Mouse (Mus musculus): ENCODE measurements around the gene Srebf1. TPM values are rescaled to one million over a fixed set of nuclear protein-coding genes. Genes with fewer than 3 reads are reported as not detected.

Srebf1 gene
- polyA plus RNA-seq, 1 experiment from 2014 or later = 61.9 TPM

DNA sequence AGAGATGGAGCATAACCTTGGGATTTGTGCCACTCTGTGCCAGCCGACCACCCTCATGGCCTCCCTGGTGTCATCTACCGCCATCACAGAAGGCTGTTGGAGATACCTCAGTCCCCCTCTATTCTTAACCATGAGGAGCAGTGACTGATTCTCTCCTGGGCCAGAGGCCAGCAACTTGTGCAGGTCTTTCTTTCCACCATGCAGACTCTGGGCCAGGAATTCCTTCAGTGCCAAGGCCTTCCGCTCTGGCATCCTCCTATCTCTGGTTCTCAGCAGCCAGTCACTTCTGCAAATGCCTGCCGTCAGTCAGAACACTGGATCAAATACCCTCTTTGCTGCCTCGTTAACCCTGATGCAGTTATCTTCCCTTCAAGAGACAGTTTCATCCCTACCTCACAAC is 31.9 kb upstream of the Srebf1 start:
- no peak overlapping the region for H3K27ac ChIP-seq
- no peak overlapping the region for H3K4me2 ChIP-seq
- peaks cover 44% of the 10 kb centered on the region for H3K36me3 ChIP-seq

GRCm38 (mm10) chr11:60253546-60253945 is 31.2 kb upstream of the Srebf1 start:
- Histone ChIP-seq H3K4me3 (no peak overlapping the region), H3K36me3 (peaks cover 41% of the 10 kb centered on the region), H3K4me1 (peaks cover 18% of the 10 kb centered on the region), H3K9me3 (no peaks in the 10 kb centered on the region), H3K27ac (no peak overlapping the region), H3K9ac (no peak overlapping the region), H3K4me2 (no peak overlapping the region), H3K27me3 (no peaks in the 10 kb centered on the region)
- no peak for ATAC-seq (ENCODE audit: insufficient number of reproducible peaks, insufficient read depth, low FRiP score, low TSS enrichment, low read depth)
- WGBS = 93% methylated on average over 2 of the region's 2 CpGs

More for the DNA sequence above, 31.9 kb upstream of the Srebf1 start:
- Histone ChIP-seq H3K27me3 (no peaks in the 10 kb centered on the region), H3K9me3 (no peaks in the 10 kb centered on the region), H3K4me1 (peaks cover 12% of the 10 kb centered on the region; the same call in 1 of the 2 replicates), H3K4me3 (no peak overlapping the region), H3K9ac (no peak overlapping the region)
- 84% methylated on average over 5 of the region's 5 CpGs for WGBS
- no peak for ATAC-seq (ENCODE audit: insufficient number of reproducible peaks, insufficient read depth, low FRiP score, low TSS enrichment, low read depth)

DNA sequence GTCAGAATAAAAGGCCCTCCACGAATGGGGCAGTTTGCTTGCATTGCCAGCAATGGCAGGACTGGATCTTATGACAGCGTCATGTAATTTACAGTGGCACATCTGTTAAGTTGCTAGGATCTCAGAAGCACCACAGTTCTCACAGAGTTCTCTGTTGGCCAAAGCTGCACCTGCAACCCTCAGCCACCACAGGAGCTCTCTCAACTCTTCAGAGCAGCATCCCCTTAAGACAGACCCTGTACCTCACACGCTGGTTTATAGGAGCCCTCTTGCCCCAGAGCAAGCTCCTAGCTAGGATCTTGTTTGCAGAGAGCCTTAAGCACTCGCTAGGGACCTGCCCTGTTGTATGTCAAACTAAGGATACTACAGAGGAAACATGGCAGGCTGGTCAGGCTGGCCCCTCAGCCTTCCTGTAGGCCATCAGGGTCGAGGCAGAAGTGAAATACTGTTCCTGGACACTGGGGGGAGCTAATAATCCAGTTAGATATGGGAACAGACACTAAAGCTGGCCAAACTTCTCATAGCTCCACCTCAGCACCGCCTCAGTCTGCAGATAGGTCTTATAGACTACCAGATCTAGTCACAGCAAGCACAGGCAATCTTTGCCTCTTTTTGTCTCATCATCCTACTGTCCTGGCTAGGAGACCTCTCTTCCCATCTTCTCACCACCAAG is 28.7 kb upstream of the Srebf1 start:
- Histone ChIP-seq H3K36me3 (peaks cover 26% of the 10 kb centered on the region), H3K4me2 (no peak overlapping the region), H3K9me3 (no peaks in the 10 kb centered on the region), H3K9ac (no peak overlapping the region), H3K27ac (no peak overlapping the region), H3K4me1 (peaks cover 20% of the 10 kb centered on the region), H3K27me3 (no peaks in the 10 kb centered on the region), H3K4me3 (no peak overlapping the region)
- WGBS = 57% methylated on average over 6 of the region's 6 CpGs
- no peak for ATAC-seq (ENCODE audit: insufficient number of reproducible peaks, insufficient read depth, low FRiP score, low TSS enrichment, low read depth)

GRCm38 (mm10) chr11:60249885-60250284 is 27.5 kb upstream of the Srebf1 start:
- no peak overlapping the region for H3K9ac ChIP-seq
- no peaks in the 10 kb centered on the region for H3K9me3 ChIP-seq
- H3K4me3 ChIP-seq = no peak overlapping the region
- no peak for ATAC-seq (ENCODE audit: insufficient number of reproducible peaks, insufficient read depth, low FRiP score, low TSS enrichment, low read depth)
- 72% methylated on average over 2 of the region's 2 CpGs for WGBS
- H3K27ac ChIP-seq = no peak overlapping the region
- H3K27me3 ChIP-seq = no peaks in the 10 kb centered on the region
- H3K4me2 ChIP-seq = no peak overlapping the region
- H3K36me3 ChIP-seq = peaks cover 26% of the 10 kb centered on the region
- peaks cover 18% of the 10 kb centered on the region for H3K4me1 ChIP-seq

DNA sequence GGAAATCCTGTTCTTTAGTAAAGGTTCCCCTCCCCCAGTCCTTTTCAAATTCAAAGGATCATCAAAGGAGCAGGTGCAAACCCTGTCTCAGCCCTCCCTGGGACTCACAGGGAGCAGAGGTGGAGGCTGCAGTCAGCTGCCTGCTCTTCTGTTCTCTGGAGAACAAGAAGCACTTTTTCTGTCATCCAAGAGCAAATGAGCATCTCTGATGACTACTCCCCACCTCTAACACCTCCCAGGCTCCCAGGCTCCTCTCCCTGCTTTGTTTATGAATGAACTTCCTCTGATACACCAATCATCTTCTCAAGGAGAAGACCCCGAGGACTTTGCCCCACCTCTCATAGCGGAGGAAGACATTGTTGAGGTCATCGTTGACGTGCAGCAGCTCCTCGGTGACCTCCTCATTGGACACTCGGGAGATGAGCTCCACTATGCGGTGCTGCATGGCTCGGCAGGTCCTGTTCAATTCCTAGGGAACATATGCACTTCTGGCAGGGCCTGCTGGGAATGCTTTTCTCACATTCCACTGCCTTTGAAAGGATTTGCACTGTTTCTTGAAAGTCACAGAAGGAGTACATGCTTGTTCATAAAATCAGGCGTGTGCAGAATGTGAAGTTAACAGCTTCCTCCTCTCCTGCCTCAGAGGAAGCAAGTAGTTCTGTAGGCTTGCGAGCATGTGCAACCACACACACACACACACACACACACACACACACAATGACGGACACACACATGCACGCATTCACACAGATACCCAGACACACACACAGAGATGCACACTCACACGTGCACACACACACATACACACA is 26.4 kb upstream of the Srebf1 start:
- no peak overlapping the region for H3K4me2 ChIP-seq
- H3K36me3 ChIP-seq = peaks cover 22% of the 10 kb centered on the region; the same call in 1 of the 2 replicates
- H3K9me3 ChIP-seq = no peaks in the 10 kb centered on the region
- H3K27me3 ChIP-seq = no peaks in the 10 kb centered on the region
- H3K4me1 ChIP-seq = peaks cover 18% of the 10 kb centered on the region
- H3K9ac ChIP-seq = no peak overlapping the region
- WGBS = 51% methylated on average over 13 of the region's 13 CpGs
- H3K4me3 ChIP-seq = no peak overlapping the region
- H3K27ac ChIP-seq = peak overlapping the region; percentile 39; the same call in 1 of the 2 replicates
- no peak for ATAC-seq (ENCODE audit: insufficient number of reproducible peaks, insufficient read depth, low FRiP score, low TSS enrichment, low read depth)

DNA sequence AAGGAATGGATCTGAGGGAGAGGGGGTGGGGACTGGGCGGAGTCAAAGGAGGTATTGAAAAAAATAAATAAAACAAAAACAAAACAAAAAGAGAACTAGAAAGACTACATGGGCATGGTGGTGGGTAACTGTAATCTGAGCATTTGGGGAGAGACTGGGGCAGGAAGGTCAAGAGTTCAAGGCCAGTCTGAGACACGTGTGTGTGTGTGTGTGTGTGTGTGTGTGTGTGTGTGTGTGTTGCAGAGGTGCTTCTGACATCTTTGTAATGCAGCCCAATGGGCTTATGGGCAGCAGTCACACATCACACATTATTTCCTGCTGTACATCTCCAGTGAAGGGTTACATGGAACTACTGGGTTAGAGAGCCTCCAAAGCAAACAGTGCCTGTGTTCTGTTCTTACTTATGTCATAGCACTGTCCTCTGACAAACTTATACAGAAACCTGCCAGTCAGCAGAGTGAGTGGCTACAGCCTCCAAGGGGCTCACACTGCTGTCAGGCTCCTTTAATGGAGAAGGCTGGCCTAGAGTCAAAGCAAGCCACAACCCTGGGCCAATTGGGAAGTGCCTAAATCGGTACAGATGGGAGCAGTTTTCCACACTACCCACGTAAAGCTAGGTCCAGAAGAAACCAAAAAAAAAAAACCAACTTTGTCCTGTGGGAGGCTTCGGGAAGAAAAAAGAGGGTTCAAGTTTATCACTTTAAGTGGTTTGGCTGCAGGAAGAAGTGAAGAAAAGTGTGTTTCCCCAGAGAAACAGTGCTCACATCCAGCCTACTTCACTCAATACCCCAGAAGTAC is 25.6 kb upstream of the Srebf1 start:
- 39% methylated on average over 5 of the region's 5 CpGs for WGBS
- H3K4me1 ChIP-seq = peaks cover 18% of the 10 kb centered on the region
- H3K27ac ChIP-seq = peak overlapping the region; percentile 39; the same call in 1 of the 2 replicates
- no peak overlapping the region for H3K4me2 ChIP-seq
- no peak for ATAC-seq (ENCODE audit: insufficient number of reproducible peaks, insufficient read depth, low FRiP score, low TSS enrichment, low read depth)
- no peak overlapping the region for H3K9ac ChIP-seq
- no peaks in the 10 kb centered on the region for H3K9me3 ChIP-seq
- no peaks in the 10 kb centered on the region for H3K27me3 ChIP-seq
- H3K36me3 ChIP-seq = peaks cover 19% of the 10 kb centered on the region; the same call in 1 of the 2 replicates
- H3K4me3 ChIP-seq = no peak overlapping the region

- Histone ChIP-seq H3K4me3 (no peak overlapping the region), H3K9me3 (no peaks in the 10 kb centered on the region), H3K9ac (no peak overlapping the region), H3K27me3 (no peaks in the 10 kb centered on the region), H3K4me1 (peaks cover 18% of the 10 kb centered on the region), H3K4me2 (no peak overlapping the region), H3K27ac (no peak overlapping the region), H3K36me3 (peaks cover 25% of the 10 kb centered on the region)
- ATAC-seq (ENCODE audit: insufficient number of reproducible peaks, insufficient read depth, low FRiP score, low TSS enrichment, low read depth) = no peak
These were observed 23.7 kb upstream of the Srebf1 start for GRCm38 (mm10) chr11:60246077-60246476.

GRCm38 (mm10) chr11:60244503-60245143 is 22.2 kb upstream of the Srebf1 start:
- no peak overlapping the region for H3K4me2 ChIP-seq
- H3K27ac ChIP-seq = no peak overlapping the region
- H3K9me3 ChIP-seq = no peaks in the 10 kb centered on the region
- ATAC-seq (ENCODE audit: insufficient number of reproducible peaks, insufficient read depth, low FRiP score, low TSS enrichment, low read depth) = no peak
- peaks cover 25% of the 10 kb centered on the region for H3K36me3 ChIP-seq
- H3K27me3 ChIP-seq = no peaks in the 10 kb centered on the region
- H3K9ac ChIP-seq = no peak overlapping the region
- WGBS = 72% methylated on average over 11 of the region's 11 CpGs
- peaks cover 18% of the 10 kb centered on the region for H3K4me1 ChIP-seq
- no peak overlapping the region for H3K4me3 ChIP-seq

DNA sequence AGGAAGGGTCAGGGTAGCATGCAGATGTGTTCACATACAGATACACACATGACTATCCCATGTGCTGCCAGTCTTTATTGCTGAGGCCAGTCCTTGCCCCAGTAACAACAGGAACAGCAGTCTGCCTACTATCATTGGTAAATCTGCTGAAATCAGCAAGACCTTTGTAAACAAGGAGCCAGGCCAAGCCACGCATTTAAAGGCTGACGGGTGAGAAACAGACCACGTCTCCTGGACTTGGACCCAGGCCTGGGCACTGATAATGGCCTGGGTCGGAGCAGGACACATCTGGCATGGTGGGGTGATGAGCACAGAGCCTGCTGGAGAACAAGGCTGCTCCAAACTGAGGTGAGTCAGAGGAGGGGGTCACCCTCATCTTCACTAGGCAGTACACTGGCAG is 18.1 kb upstream of the Srebf1 start:
- no peak overlapping the region for H3K4me2 ChIP-seq
- H3K4me1 ChIP-seq = no peaks in the 10 kb centered on the region
- H3K27ac ChIP-seq = no peak overlapping the region
- no peaks in the 10 kb centered on the region for H3K27me3 ChIP-seq
- WGBS = 84% methylated on average over 4 of the region's 4 CpGs
- peaks cover 29% of the 10 kb centered on the region for H3K36me3 ChIP-seq
- H3K4me3 ChIP-seq = no peak overlapping the region
- no peak overlapping the region for H3K9ac ChIP-seq
- ATAC-seq (ENCODE audit: insufficient number of reproducible peaks, insufficient read depth, low FRiP score, low TSS enrichment, low read depth) = no peak
- no peaks in the 10 kb centered on the region for H3K9me3 ChIP-seq

DNA sequence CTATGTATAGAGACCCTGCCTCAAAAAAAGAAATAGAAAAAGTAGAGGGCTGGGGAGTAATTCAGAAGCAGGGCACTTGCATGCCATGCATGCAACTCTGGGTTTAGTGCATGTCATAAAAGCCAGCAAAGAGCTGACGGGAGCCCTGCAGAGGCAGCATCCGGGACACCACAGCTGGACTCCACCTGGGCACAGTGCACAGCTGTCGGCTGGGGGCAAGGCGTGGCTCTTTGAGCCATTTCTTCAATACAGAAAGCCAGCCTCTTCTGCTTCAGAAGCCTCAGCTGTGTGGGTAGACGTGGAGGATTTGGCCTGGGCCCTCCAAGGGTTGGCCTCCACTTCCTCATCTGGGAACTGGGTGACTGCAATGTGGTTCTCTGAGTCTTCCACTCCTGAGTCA is 13.0 kb upstream of the Srebf1 start:
- Histone ChIP-seq H3K27ac (no peak overlapping the region), H3K4me3 (no peak overlapping the region), H3K27me3 (no peaks in the 10 kb centered on the region), H3K9ac (no peak overlapping the region), H3K4me1 (peaks cover 17% of the 10 kb centered on the region), H3K4me2 (no peak overlapping the region), H3K9me3 (no peaks in the 10 kb centered on the region), H3K36me3 (peaks cover 8% of the 10 kb centered on the region)
- ATAC-seq (ENCODE audit: insufficient number of reproducible peaks, insufficient read depth, low FRiP score, low TSS enrichment, low read depth) = no peak
- WGBS = 78% methylated on average over 5 of the region's 5 CpGs

DNA sequence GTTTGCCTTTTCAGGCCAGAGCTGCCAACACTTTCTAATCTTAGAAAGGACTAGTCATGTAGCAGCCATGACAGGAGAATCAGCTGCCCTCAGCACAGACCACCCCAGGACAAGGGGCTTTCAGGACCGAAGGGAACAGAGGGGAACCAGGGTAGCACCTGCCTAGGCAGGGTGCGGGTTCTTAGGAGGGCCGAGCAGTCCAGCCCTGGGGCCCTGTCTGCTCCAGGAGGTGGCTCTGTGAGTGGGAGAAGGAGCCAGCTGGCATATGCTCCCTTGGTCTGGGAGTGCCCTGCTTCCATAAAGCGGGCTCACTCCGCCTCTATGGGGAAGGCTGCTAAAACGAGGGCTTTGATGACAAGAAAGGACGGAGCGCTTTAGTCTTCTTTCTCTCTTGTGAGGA is 10.9 kb upstream of the Srebf1 start:
- peaks cover 15% of the 10 kb centered on the region for H3K36me3 ChIP-seq
- WGBS = 73% methylated on average over 8 of the region's 8 CpGs

More for the DNA sequence above, 10.9 kb upstream of the Srebf1 start:
- no peak overlapping the region for H3K9ac ChIP-seq
- H3K27me3 ChIP-seq = no peaks in the 10 kb centered on the region
- no peak overlapping the region for H3K27ac ChIP-seq
- H3K4me1 ChIP-seq = peaks cover 25% of the 10 kb centered on the region
- ATAC-seq (ENCODE audit: insufficient number of reproducible peaks, insufficient read depth, low FRiP score, low TSS enrichment, low read depth) = no peak
- no peak overlapping the region for H3K4me3 ChIP-seq
- no peaks in the 10 kb centered on the region for H3K9me3 ChIP-seq
- H3K4me2 ChIP-seq = no peak overlapping the region

Data from embryonic facial prominence, embryonic 13.5 days (tissue).